Mouse (Mus musculus) stomach, postnatal 0 days (tissue): ENCODE measurements around the gene Mettl23.

Experiments used
- CTCF ChIP-seq: IDR thresholded peaks from 2 replicates; pipeline ENCODE4 v1.5.1; 2016; ENCODE audit warnings: antibody characterized with exemption, low read depth, mild to moderate bottlenecking, moderate library complexity
- EP300 ChIP-seq: optimal IDR thresholded peaks from 2 replicates; pipeline ENCODE3; 2016; ENCODE audit warnings: antibody characterized with exemption

GRCm38 (mm10) chr11:116849587-116849986 lies 6.5 kb downstream of the Mettl23 start:
- TF ChIP-seq CTCF (no peak), EP300 (no peak)
